In the genomic region with DNA sequence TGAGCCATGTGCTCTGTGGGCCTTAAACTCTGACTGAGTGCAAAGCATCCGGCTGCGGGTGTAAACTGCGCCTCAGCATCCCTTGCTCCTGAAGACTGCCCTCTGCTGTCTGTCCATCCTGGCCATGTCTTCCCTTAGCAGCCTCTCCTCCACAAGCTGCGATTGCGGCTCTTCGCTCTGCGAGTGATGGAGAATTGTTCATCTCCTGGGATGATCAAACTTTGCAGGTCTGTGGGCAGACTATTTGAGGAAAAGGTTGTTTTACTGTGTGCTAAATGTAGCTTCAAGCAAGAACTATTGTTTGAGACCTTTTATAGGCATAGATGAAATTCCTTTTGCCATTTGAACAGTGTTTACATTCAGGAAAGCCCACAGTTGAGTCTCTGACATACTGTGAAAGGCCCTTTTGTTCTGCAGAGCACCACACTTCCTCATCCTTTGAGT, we compare ENCODE assay signal across 8 mouse cellular contexts.
DNase-seq lines count a peak whose midpoint lies in the region; ATAC-seq lines count a peak whose summit lies in the region.
"Had no signal": no experiment of that assay in that cellular context is flagged by ENCODE, and none has a peak within 500 bp of the region (broad histone marks: within the 10 kb centered on the region; RNA-seq: fewer than 3 reads in every experiment).

No protein-coding gene starts in this region.

- H3K27me3 ChIP-seq in forebrain, embryonic 11.5 days (ENCODE audit: control insufficient read depth, insufficient read depth, low read length), result no peaks in the 10 kb centered on the region
- H3K27me3 ChIP-seq in limb, embryonic 10.5 days (ENCODE audit: low read depth, poor library complexity, severe bottlenecking), result no peaks in the 10 kb centered on the region
- H3K27me3 ChIP-seq: liver, embryonic 13.5 days had no signal

- H3K27ac ChIP-seq in forebrain, embryonic 11.5 days (ENCODE audit: low read depth, low read length), result 0 out of 2 replicates have a peak overlapping the region, but pooled peaks have one; percentile 15
- H3K27ac ChIP-seq in limb, embryonic 10.5 days, result peak overlapping the region; percentile 75
- H3K27ac ChIP-seq: liver, embryonic 13.5 days had no signal

- no peaks in the 10 kb centered on the region for H3K36me3 ChIP-seq in forebrain, embryonic 11.5 days (ENCODE audit: control insufficient read depth, insufficient read depth, low read length)
- H3K36me3 ChIP-seq in limb, embryonic 10.5 days, result no peaks in the 10 kb centered on the region
- H3K36me3 ChIP-seq: liver, embryonic 13.5 days had no signal

- no peak overlapping the region for H3K4me2 ChIP-seq in forebrain, embryonic 11.5 days (ENCODE audit: low read depth, low read length, severe bottlenecking)
- H3K4me2 ChIP-seq: liver, embryonic 13.5 days had no signal

- 0 out of 2 replicates have a peak, but pooled peaks cover 2% of the 10 kb centered on the region for H3K4me1 ChIP-seq in forebrain, embryonic 11.5 days (replicated peaks; ENCODE audit: control insufficient read depth, insufficient read depth, low read length)
- peaks cover 29% of the 10 kb centered on the region for H3K4me1 ChIP-seq in limb, embryonic 10.5 days
- H3K4me1 ChIP-seq: liver, embryonic 13.5 days had no signal

- H3K9me3 ChIP-seq in forebrain, embryonic 11.5 days (ENCODE audit: control insufficient read depth, low read length), result no peaks in the 10 kb centered on the region
- H3K9me3 ChIP-seq in limb, embryonic 10.5 days (replicated peaks), result no peaks in the 10 kb centered on the region
- H3K9me3 ChIP-seq: liver, embryonic 13.5 days had no signal

- peak; percentile 25 to 36 for DNase-seq in right cerebral cortex, adult 2 months (ENCODE audit: low spot score in 2 of 2)
- no peak for DNase-seq in right cerebral cortex, postnatal 36 days (ENCODE audit: low spot score in 2 of 2)
- peak; percentile 70 for DNase-seq in forebrain, embryonic 11.5 days (ENCODE audit: low spot score)
- DNase-seq in limb, embryonic 10.5 days (ENCODE audit: low spot score), result no peak
- DNase-seq in retina, embryonic 14.5 days (ENCODE audit: low spot score), result peak; percentile 62
- no peak for DNase-seq in urinary bladder, adult 18-20 months (ENCODE audit: low spot score in 2 of 2)
- DNase-seq: liver, embryonic 13.5 days had no signal

- 3% methylated on average over 7 of the region's 7 CpGs for WGBS in forebrain, embryonic 11.5 days
- 18% methylated on average over 7 of the region's 7 CpGs for WGBS in limb, embryonic 10.5 days

- no peak overlapping the region for H3K9ac ChIP-seq in forebrain, embryonic 11.5 days (ENCODE audit: low read length)
- H3K9ac ChIP-seq: liver, embryonic 13.5 days had no signal

- peak; percentile 64; the same call in 1 of the 2 replicates for ATAC-seq in forebrain, embryonic 11.5 days (replicated peaks; ENCODE audit: low FRiP score)
- no peak for ATAC-seq in CD4-positive, CD25-positive, alpha-beta regulatory T cell, adult 4 months

- H3K4me3 ChIP-seq in forebrain, embryonic 11.5 days (ENCODE audit: low read depth, low read length), result no peak overlapping the region
- no peak overlapping the region for H3K4me3 ChIP-seq in limb, embryonic 10.5 days
- H3K4me3 ChIP-seq: liver, embryonic 13.5 days had no signal

Comparison
In these comparisons a context has a peak if more than half of its experiments do, and no peak if none do; other contexts are left out.
1. DNase-seq: peak in right cerebral cortex, adult 2 months (2 of 2), forebrain, embryonic 11.5 days (single experiment) and retina, embryonic 14.5 days (single experiment); none in right cerebral cortex, postnatal 36 days (0 of 2), limb, embryonic 10.5 days (single experiment) and urinary bladder, adult 18-20 months (0 of 2).